ENCODE assay signal across 11 mouse cellular contexts in genomic region chr12:70231294-70231693, GRCm38 (mm10). TPM values are rescaled to one million over a fixed set of nuclear protein-coding genes. Genes with fewer than 3 reads are reported as not detected.
DNase-seq lines count a peak whose midpoint lies in the region; ATAC-seq and TF ChIP-seq lines count a peak whose summit lies in the region.
"Had no signal": no experiment of that assay in that cellular context is flagged by ENCODE, and none has a peak within 500 bp of the region (broad histone marks: within the 10 kb centered on the region; RNA-seq: fewer than 3 reads in every experiment).

TSS of gene Pygl (minus strand) at chr12:70231488.

- TF ChIP-seq CTCF in intestine, postnatal 0 days (IDR thresholded peaks at IDR 0.05; ENCODE audit: low read depth): no peak

- H3K9me3 ChIP-seq in intestine, embryonic 14.5 days (ENCODE audit: control insufficient read depth, low read length): no peaks in the 10 kb centered on the region
- no peaks in the 10 kb centered on the region for H3K9me3 ChIP-seq in intestine, postnatal 0 days (ENCODE audit: control insufficient read depth)
- no peaks in the 10 kb centered on the region for H3K9me3 ChIP-seq in embryonic facial prominence, embryonic 15.5 days (replicated peaks)
- H3K9me3 ChIP-seq: limb, embryonic 12.5 days had no signal

- H3K4me1 ChIP-seq in intestine, embryonic 14.5 days (replicated peaks; ENCODE audit: control insufficient read depth, insufficient read depth, low read length): peaks cover 13% of the 10 kb centered on the region
- H3K4me1 ChIP-seq in intestine, postnatal 0 days (replicated peaks; ENCODE audit: control insufficient read depth, insufficient read depth, low read length): peaks cover 6% of the 10 kb centered on the region; the same call in 1 of the 2 replicates
- peaks cover 12% of the 10 kb centered on the region for H3K4me1 ChIP-seq in embryonic facial prominence, embryonic 15.5 days

- H3K4me3 ChIP-seq in intestine, embryonic 14.5 days (ENCODE audit: low read depth, low read length): no peak within 1 kb of the TSS
- no peak within 1 kb of the TSS for H3K4me3 ChIP-seq in intestine, postnatal 0 days (ENCODE audit: low read depth, low read length)
- no peak within 1 kb of the TSS for H3K4me3 ChIP-seq in embryonic facial prominence, embryonic 15.5 days (replicated peaks)
- H3K4me3 ChIP-seq: limb, embryonic 12.5 days had no signal

- H3K27me3 ChIP-seq in intestine, embryonic 14.5 days (replicated peaks; ENCODE audit: control insufficient read depth, insufficient read depth, low read length): no peaks in the 10 kb centered on the region
- no peaks in the 10 kb centered on the region for H3K27me3 ChIP-seq in intestine, postnatal 0 days (replicated peaks; ENCODE audit: control insufficient read depth, insufficient read depth, low read length)
- H3K27me3 ChIP-seq in embryonic facial prominence, embryonic 15.5 days: no peaks in the 10 kb centered on the region

- no peak within 1 kb of the TSS for H3K4me2 ChIP-seq in intestine, embryonic 14.5 days (ENCODE audit: low read length)
- no peak within 1 kb of the TSS for H3K4me2 ChIP-seq in intestine, postnatal 0 days (replicated peaks; ENCODE audit: low read depth)
- H3K4me2 ChIP-seq in embryonic facial prominence, embryonic 15.5 days (replicated peaks): no peak within 1 kb of the TSS
- H3K4me2 ChIP-seq: limb, embryonic 12.5 days had no signal

- DNase-seq in intestine, embryonic 14.5 days (ENCODE audit: low spot score): no peak
- no peak for DNase-seq in adrenal gland, postnatal 10 days
- DNase-seq in lung, postnatal 10 days: peak; percentile 25
- no peak for DNase-seq in natural killer cell, adult 2 months (ENCODE audit: low spot score in 2 of 2)
- no peak for DNase-seq in layer of hippocampus, adult 9-11 months
- DNase-seq in cerebellum, postnatal 36 days: no peak
- DNase-seq: cerebellum, adult 11 months; gastrocnemius, postnatal 10 days had no signal

- WGBS in intestine, embryonic 14.5 days: 83% methylated on average over 2 of the region's 2 CpGs
- whole genome bisulfite sequencing in intestine, postnatal 0 days: 87% methylated on average over 2 of the region's 2 CpGs
- 81% methylated on average over 2 of the region's 2 CpGs for WGBS in embryonic facial prominence, embryonic 15.5 days

- no peak for ATAC-seq in intestine, embryonic 14.5 days (replicated peaks; ENCODE audit: low FRiP score, low TSS enrichment, low read depth)
- ATAC-seq in intestine, postnatal 0 days: no peak
- ATAC-seq in embryonic facial prominence, embryonic 15.5 days (ENCODE audit: insufficient number of reproducible peaks, low FRiP score, low TSS enrichment, low read depth): no peak

- no peak within 1 kb of the TSS for H3K27ac ChIP-seq in intestine, embryonic 14.5 days (ENCODE audit: low read depth)
- H3K27ac ChIP-seq in intestine, postnatal 0 days (ENCODE audit: low read depth, low read length): no peak within 1 kb of the TSS
- H3K27ac ChIP-seq in embryonic facial prominence, embryonic 15.5 days (replicated peaks): no peak within 1 kb of the TSS
- H3K27ac ChIP-seq: limb, embryonic 12.5 days had no signal

- H3K36me3 ChIP-seq in intestine, embryonic 14.5 days (ENCODE audit: control insufficient read depth, insufficient read depth, low read length): no peaks in the 10 kb centered on the region
- H3K36me3 ChIP-seq in intestine, postnatal 0 days (ENCODE audit: control insufficient read depth, insufficient read depth): no peaks in the 10 kb centered on the region
- no peaks in the 10 kb centered on the region for H3K36me3 ChIP-seq in embryonic facial prominence, embryonic 15.5 days
- H3K36me3 ChIP-seq: limb, embryonic 12.5 days had no signal

- H3K9ac ChIP-seq in intestine, embryonic 14.5 days (ENCODE audit: low read length): no peak within 1 kb of the TSS
- no peak within 1 kb of the TSS for H3K9ac ChIP-seq in intestine, postnatal 0 days (ENCODE audit: low read depth, low read length)
- H3K9ac ChIP-seq in embryonic facial prominence, embryonic 15.5 days: no peak within 1 kb of the TSS
- H3K9ac ChIP-seq: limb, embryonic 12.5 days had no signal

RNA-seq across cellular contexts. Expression of gene Pygl, which starts in this region (rescaled TPM):
- 25.0 and 27.9 TPM in 2 replicates for polyA plus RNA-seq in intestine, embryonic 14.5 days (2014; fragmentation: Nextera tagmentation; extraction: Ambion mirVana)
- polyA plus RNA-seq in intestine, postnatal 0 days (2015; fragmentation: Nextera tagmentation; extraction: Ambion mirVana): 8.1 and 8.2 TPM in 2 replicates
- 10 to 100 TPM; 48.7 to 82.7 TPM for total RNA-seq in adrenal gland, postnatal 10 days (2021)
- 32.3 and 37.3 TPM in 2 replicates for polyA plus RNA-seq in embryonic facial prominence, embryonic 15.5 days (2015; fragmentation: Nextera tagmentation; extraction: Ambion mirVana)
